Mouse (Mus musculus): ENCODE data around the gene Arhgef5.
"Not testable (repeated sequence)": the region's sequence is repeated elsewhere in the genome, so short reads cannot be mapped to it uniquely, and the experiment has no call there.

Gene Arhgef5

DNA sequence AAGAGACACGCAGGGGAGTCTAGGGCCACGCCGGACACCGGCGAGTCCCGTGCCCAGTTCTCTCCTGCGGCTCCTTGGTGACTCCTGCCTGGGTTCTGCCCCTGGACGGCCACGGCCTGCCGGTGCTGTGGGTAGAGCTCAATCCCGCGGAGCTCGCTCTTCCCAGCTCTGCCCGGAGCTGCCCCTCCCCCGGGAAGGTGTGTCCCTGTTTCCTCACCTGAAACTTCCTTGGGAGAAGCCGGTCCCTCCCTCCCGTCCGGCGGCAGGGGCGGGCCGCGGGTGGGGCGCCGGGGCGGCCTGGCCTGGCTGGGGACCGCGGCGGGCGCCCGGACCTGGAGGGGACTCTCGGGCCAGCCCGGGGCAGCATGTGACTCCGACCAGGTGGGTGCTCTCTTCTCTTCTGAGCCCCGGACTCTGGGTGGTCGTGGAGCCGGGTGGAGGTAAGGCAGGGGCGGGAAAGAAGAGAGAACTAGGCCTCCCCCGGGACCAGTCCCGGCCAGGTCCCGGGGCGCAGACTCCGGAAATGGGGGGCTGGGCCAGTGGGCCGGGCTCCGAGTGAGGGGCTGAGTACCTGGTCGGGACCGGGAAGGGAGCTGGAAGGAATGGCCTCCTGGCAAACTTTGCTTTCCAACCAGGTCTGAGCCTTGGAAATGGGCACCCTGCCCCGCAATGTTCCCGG is at the start of gene Arhgef5:
Arhgef5 (plus strand) TSS at position 220 of the 679 bp plus-strand sequence.
- peak; percentile 49 for DNase-seq (ENCODE audit: low read depth, low spot score)

- not testable (repeated sequence) for DNase-seq (ENCODE audit: low read depth, low spot score)
These were observed 34.1 kb upstream of the Arhgef5 start, which contains the start of gene Olfr47 for GRCm38 (mm10) chr6:43231255-43231654. Gene Olfr47 (plus strand): TSS chr6:43231529.

GRCm38 (mm10) chr6:43242061-43242460 is 23.3 kb upstream of the Arhgef5 start:
- DNase-seq (ENCODE audit: low read depth, low spot score) = peak; percentile 29

DNA sequence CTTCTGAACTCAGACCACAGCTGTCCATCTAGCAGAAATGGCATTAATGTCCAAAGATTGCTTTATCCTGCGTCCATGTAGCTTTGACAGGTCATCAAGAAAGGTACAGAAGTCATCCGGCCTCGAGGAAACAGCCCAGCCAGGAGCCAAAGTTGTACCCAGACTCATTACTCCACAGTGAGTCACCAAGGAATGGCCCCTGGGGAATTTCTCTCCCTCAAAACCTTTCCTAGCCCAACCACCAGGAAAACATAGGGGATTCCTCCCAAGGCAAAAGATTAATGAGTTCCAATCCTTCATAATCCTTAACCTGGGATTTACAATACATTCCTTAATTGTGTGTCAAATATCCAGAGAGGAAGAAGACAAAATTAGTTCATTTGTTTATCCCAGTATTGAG is 18.0 kb upstream of the Arhgef5 start:
- DNase-seq (ENCODE audit: low read depth, low spot score) = no peak

DNA sequence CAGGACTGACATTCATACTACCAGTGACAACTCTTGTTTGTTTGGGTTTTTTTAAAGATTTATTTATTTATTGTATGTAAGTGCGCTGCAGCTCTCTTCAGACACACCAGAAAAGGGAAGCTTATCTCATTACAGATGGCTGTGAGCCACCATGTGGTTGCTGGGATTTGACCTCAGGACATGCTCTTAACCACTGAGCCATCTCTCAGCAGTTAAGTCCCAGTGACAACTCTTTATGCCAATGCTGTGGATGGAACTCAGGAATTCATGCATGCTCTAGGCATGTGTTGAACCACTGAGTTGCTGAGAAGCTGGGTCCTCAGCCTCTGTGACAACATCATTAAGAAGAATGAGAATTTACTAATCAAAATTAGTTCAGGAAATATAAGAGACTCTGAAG is 12.4 kb upstream of the Arhgef5 start:
- no peak for DNase-seq (ENCODE audit: low read depth, low spot score)

- peak; percentile 53 for DNase-seq (ENCODE audit: low read depth, low spot score)
These were observed 11.0 kb upstream of the Arhgef5 start for GRCm38 (mm10) chr6:43254193-43254926.

DNA sequence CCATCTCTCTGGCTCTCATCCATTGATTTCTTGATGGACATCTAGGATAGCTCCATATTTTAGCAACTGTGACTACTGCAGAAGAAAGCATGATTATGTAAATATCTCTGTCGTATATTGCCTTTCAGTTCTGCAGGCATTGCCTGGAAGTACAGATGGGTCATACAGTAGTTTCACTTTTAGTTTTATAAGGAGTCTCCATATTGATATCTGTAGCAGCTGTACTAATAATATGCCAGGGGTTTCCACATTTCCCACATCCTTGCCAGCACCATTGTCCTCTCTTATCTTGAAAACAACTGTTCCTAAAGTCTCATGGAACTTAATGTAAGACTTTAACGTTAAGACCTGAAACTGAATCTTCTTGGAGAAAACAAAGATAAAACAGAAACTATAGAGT is 4.6 kb upstream of the Arhgef5 start:
- no peak for DNase-seq (ENCODE audit: low read depth, low spot score)

GRCm38 (mm10) chr6:43266356-43266755 is 974 bp downstream of the Arhgef5 start:
- peak; percentile 35 for DNase-seq (ENCODE audit: low read depth, low spot score)

GRCm38 (mm10) chr6:43272597-43272996 is 7.2 kb downstream of the Arhgef5 start:
- no peak for DNase-seq (ENCODE audit: low read depth, low spot score)

- DNase-seq (ENCODE audit: low read depth, low spot score) = no peak
These were observed 8.7 kb downstream of the Arhgef5 start for GRCm38 (mm10) chr6:43274123-43274522.

DNA sequence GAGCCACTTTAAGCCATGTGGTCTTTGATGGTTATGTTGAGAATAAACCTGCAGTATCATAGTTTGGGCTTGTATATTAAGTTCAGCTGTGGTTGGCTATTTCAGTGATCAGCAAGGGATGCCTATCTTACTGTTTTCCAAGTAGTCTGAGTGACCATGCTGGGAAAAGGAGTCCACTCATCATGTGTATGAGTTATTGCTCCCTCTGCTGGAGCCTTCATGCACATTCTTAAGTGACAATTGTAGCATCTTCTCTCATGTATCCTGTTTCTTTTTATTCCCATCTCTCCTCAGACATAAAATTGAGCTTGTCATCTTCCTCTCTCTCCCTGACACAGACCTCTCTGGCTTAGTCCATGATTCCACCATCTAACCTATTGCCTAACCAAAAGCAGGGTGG is 12.9 kb downstream of the Arhgef5 start:
- DNase-seq (ENCODE audit: low read depth, low spot score) = peak; percentile 39

DNA sequence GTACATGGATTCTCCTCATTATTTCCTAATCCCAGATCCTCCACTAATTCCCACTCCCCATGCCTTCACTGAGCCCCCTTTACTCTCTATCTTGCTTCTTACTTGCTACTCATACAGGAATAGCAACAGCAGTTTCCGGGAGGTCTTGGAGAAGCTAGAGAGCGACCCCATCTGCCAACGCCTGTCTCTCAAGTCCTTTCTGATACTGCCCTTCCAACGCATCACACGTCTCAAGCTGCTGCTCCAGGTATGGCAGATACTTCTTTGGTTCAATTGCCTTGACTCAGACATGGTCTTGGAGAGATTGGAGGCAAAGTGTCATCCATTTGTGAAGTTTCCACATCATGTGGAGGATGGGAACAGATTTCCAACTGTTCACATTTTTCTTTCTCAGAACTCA is 15.1 kb downstream of the Arhgef5 start:
- no peak for DNase-seq (ENCODE audit: low read depth, low spot score)

DNA sequence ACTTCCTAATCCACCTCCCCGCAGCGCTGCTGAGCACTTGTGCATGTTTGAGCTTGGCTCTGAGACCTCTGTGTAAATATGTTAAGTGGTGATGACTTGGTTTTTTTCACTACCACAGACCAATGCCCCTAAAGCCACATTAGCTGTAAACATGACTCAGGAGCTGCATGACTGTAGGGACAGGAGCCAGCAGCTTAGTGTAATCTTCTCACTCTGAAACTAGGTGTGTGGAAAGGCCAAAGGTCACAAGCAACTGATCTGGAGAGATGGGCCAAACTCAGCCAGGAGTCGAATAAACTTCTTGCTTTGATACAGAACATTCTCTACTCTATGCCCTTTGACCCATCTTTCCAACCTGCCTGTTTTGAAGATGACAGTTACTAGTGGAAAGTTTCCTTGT is 26.7 kb downstream of the Arhgef5 start:
- no peak for DNase-seq (ENCODE audit: low read depth, low spot score)

GRCm38 (mm10) chr6:43292471-43293076 is 27.2 kb downstream of the Arhgef5 start:
- DNase-seq (ENCODE audit: low read depth, low spot score) = no peak

GRCm38 (mm10) chr6:43293175-43293574 is 27.8 kb downstream of the Arhgef5 start:
- no peak for DNase-seq (ENCODE audit: low read depth, low spot score)

DNA sequence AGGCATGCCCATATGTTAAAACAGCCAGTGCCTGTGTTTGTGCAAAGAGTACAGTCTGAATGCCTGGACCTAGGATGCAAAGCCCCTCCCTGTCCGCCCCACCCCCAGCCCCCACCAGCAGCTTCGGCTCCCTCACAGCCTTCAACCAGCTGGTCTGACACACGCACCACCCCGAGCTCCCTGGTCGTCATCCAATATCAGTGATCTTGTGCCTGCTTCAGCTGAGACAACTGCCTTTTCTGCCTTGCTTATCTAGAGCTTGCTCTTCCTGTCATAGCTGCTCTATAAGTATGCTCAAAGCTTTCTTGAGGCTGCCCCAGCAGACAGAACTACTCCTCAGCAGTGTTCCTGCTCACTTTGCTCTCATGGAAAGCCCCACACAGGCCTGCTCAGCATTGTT is 30.5 kb downstream of the Arhgef5 start:
- no peak for DNase-seq (ENCODE audit: low read depth, low spot score)

DNA sequence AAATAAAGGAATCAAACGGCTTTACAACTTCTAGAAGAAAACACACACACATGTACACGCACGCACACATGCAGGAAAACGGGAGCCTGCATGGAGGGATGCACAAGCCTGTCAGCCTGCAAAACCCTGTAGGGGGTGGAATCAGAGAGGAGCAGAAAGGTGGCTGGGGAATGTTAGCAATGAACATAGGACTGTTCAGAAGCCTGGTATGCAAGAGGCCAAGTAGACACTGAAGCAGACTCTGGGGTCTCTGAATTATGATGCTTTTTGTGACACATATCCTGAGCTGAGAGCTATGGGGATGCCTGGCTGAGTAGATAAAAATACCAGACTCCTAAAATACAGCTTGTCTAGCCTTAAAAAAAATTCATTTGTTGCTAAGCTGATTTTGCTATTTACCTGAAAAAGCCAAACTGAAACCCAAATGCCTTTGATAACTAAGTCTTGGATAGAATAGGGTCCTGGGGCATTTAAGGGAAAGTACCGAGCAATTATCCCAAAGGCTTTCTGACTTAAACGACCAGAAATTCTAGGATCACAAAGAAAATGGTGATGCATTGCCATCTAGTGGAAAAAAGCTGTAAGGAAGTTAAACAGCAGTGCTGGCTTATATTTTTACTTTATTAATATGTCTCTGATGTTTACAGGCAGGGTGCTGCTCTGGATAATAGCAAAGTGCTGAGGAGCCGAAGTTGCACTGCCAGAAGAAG is 31.6 kb downstream of the Arhgef5 start:
- DNase-seq (ENCODE audit: low read depth, low spot score) = peak; percentile 22

- DNase-seq (ENCODE audit: low read depth, low spot score) = no peak
These were observed 32.1 kb downstream of the Arhgef5 start for GRCm38 (mm10) chr6:43297508-43297850.

GRCm38 (mm10) chr6:43309454-43309853 is 44.1 kb downstream of the Arhgef5 start, which contains the start of gene Nobox:
Gene Nobox (minus strand): TSS chr6:43309554.
- DNase-seq (ENCODE audit: low read depth, low spot score) = no peak

DNA sequence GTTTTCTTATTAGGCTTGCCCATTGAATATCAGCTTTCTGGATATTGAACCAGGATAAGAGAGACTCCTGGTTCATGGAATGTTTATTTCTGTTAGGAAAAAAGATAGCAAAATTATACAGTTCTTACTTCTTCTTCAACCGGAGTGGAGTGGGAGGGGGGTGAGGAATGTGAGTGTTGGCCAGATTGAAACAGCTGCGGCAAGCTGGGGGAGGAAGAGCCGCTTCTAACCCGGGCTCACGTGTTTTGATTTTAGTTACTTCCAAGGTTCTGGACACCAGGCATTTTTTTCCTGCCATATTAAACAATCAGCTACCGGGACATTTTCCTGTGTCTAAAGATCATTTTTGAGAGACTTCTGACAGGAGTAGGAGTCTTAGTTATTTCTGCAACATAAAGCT is 44.7 kb downstream of the Arhgef5 start:
- DNase-seq (ENCODE audit: low read depth, low spot score) = no peak

GRCm38 (mm10) chr6:43312546-43312945 is 47.2 kb downstream of the Arhgef5 start:
- no peak for DNase-seq (ENCODE audit: low read depth, low spot score)
